Mouse (Mus musculus) E14TG2a.4 (cell line): ENCODE data around the gene Pcbp2.

ENCODE experiments used
- H3K27me3 ChIP-seq: 2 replicates; pipeline ENCODE4 v1.6.1; 2014; ENCODE audit warnings: low read length, control low read depth; ENCODE audit not compliant: insufficient read depth
- H3K36me3 ChIP-seq: 2 replicates; pipeline ENCODE4 v1.6.1; 2014; ENCODE audit warnings: low read length, control low read depth; ENCODE audit not compliant: insufficient read depth
- H3K4me1 ChIP-seq: replicated peaks from 2 replicates; pipeline ENCODE4 v1.6.1; 2014; ENCODE audit warnings: low read depth, low read length, control low read depth
- H3K4me3 ChIP-seq: replicated peaks from 2 replicates; pipeline ENCODE4 v1.5.1; 2014; ENCODE audit warnings: mild to moderate bottlenecking, low read length
- H3K9me3 ChIP-seq: 2 replicates; pipeline ENCODE4 v1.6.1; 2014; ENCODE audit warnings: low read length, control low read depth
- CTCF ChIP-seq: conservative IDR thresholded peaks from 2 replicates; pipeline ENCODE4 v1.5.1; 2014; ENCODE audit warnings: low read length
- NANOG ChIP-seq: IDR thresholded peaks from 2 replicates; pipeline ENCODE4 v1.6.1; 2014; ENCODE audit warnings: borderline replicate concordance, low read length, mixed read lengths
- POU5F1 ChIP-seq: IDR thresholded peaks from 2 replicates; pipeline ENCODE4 v1.6.1; 2014; ENCODE audit warnings: low read length, borderline replicate concordance

The Pcbp2 gene

GRCm38 (mm10) chr15:102531586-102531985, 61.2 kb downstream of the Pcbp2 start:
- no peak overlapping the region for H3K4me3 ChIP-seq
- H3K27me3 ChIP-seq, result no peaks in the 10 kb centered on the region
- no peaks in the 10 kb centered on the region for H3K9me3 ChIP-seq
- peaks cover 76% of the 10 kb centered on the region for H3K36me3 ChIP-seq
- no peaks in the 10 kb centered on the region; the same call in 1 of the 2 replicates for H3K4me1 ChIP-seq
- TF ChIP-seq POU5F1, result no peak
- no peak for TF ChIP-seq CTCF
- no peak for TF ChIP-seq NANOG

DNA sequence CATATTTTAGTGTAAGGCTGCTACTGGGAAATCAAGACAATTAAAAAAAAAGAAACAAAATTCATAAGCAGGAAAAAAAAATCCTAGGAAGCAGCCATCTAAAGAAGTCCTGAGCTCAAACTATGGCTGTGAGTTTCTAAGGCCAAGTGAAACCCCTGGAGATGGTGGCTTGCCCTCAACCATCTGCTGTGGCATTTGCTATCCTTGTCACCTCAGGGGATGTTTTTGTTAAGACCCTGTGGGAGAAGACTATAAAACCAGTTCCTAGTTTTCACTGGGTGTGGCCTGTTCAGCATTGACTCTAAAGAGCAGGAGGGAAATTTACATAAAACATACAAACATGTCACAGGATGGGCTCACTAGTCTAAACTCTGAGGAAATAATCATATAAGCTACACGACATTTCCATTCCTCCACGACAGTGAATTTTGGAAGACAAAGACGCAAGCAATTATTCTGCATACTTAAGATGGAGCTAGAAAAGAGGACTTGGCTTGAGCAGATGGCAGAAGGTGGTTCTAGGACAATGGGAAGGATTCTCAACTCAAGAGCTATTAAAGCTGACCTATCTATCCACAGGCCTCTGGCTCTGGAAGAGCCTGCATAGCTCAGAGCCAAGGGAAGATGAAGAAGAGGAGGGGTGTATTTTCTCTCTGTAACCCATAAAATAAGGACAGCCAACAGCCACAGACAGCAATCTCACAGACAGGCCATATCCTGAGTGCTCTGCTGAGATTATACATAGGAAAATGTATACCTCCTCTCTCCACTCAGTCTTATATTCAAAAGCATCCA, 62.0 kb downstream of the Pcbp2 start:
- Histone ChIP-seq H3K9me3 (no peaks in the 10 kb centered on the region), H3K4me3 (no peak overlapping the region), H3K36me3 (peaks cover 74% of the 10 kb centered on the region), H3K4me1 (no peaks in the 10 kb centered on the region; the same call in 1 of the 2 replicates), H3K27me3 (no peaks in the 10 kb centered on the region)
- no peak for TF ChIP-seq NANOG
- no peak for TF ChIP-seq POU5F1
- TF ChIP-seq CTCF, result no peak

DNA sequence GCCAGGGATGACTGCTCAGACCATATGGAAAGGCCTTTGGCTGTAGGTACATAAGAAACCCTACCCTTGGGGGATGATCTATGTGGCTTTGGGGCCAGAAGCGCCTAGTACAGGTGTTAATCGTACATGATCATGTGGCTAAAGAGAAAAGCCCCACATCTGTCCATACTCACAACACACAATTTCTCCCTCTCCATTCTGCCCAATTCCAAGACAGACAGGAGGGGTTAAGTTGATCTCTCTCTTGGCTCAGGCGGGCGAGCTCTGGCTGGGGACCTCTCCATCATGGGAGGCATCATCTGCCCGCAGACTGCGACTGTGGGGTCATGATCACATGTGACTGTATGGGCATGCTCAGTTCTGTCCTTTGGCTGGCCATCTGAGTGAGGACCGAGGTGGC, 63.6 kb downstream of the Pcbp2 start:
- H3K4me1 ChIP-seq, result no peaks in the 10 kb centered on the region
- H3K27me3 ChIP-seq, result no peaks in the 10 kb centered on the region
- no peaks in the 10 kb centered on the region for H3K9me3 ChIP-seq
- H3K4me3 ChIP-seq, result no peak overlapping the region
- H3K36me3 ChIP-seq, result peaks cover 64% of the 10 kb centered on the region
- TF ChIP-seq CTCF (no peak), POU5F1 (no peak), NANOG (no peak)

- Histone ChIP-seq H3K9me3 (no peaks in the 10 kb centered on the region), H3K4me1 (peaks cover 8% of the 10 kb centered on the region; the same call in 1 of the 2 replicates), H3K36me3 (peaks cover 49% of the 10 kb centered on the region), H3K27me3 (no peaks in the 10 kb centered on the region), H3K4me3 (no peak overlapping the region)
- TF ChIP-seq CTCF, result no peak
- no peak for TF ChIP-seq NANOG
- TF ChIP-seq POU5F1, result no peak
These were observed 74.5 kb downstream of the Pcbp2 start for GRCm38 (mm10) chr15:102544801-102545200.

DNA sequence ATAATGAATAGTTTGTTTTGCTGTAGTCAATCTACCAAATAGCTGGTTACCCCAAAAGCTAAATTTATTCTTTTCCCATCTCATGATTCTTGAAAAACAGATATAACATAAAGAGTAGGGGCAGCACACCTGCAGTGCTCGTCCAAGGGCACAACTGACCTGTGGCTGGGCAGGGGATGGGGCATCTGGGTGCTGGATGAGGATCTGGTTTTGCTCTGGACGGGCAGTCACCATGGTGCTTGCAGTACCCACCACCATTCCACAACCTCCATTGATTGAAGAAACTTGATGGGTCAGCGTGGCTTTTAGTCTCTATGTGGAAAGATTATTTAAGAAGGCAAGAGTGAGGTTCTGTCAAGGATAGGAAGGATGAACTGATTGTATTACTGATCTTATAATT, 75.9 kb downstream of the Pcbp2 start:
- Histone ChIP-seq H3K36me3 (peaks cover 45% of the 10 kb centered on the region), H3K27me3 (no peaks in the 10 kb centered on the region), H3K4me1 (no peaks in the 10 kb centered on the region), H3K9me3 (no peaks in the 10 kb centered on the region), H3K4me3 (no peak overlapping the region)
- TF ChIP-seq NANOG (no peak), POU5F1 (no peak)

DNA sequence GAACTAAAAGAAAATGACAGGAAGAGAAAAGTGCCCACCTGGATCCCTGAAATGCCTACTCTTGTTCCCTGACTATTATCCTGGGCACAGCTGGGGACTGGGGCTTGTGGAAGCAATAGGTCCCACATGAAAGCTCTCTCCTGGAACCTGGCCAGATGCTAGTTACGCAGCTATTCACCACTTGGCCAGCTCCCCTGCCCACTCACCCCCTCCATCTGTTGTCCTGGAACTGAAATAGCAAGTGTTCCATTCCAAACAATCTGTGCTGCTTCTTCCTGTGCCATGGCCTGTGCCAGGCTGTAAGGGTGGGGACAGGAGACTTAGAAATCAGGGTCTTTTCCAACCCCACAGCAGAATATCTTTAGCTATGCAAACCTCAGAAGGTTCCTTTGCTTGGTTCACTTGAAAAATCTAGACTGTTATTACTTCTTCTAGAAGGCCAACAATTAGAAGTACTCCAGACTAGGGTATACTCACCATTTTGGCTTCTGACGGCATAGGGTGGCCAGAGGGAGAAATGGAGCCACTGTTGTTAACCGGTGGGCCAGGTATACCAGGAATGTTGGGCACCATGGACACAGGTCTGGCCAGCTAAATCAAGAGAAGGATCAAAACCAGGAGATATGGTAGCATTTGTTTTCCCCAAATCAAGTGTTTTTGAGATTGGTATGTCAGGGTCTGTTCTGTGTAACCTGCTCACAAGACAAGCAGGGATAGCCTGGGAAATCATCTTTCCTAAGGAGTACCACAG, 76.5 kb downstream of the Pcbp2 start:
- Histone ChIP-seq H3K9me3 (no peaks in the 10 kb centered on the region), H3K27me3 (no peaks in the 10 kb centered on the region), H3K4me1 (no peaks in the 10 kb centered on the region), H3K4me3 (no peak overlapping the region), H3K36me3 (peaks cover 49% of the 10 kb centered on the region)
- TF ChIP-seq POU5F1 (no peak), CTCF (no peak), NANOG (no peak)

- Histone ChIP-seq H3K36me3 (peaks cover 48% of the 10 kb centered on the region), H3K4me3 (no peak overlapping the region), H3K4me1 (no peaks in the 10 kb centered on the region), H3K9me3 (no peaks in the 10 kb centered on the region), H3K27me3 (no peaks in the 10 kb centered on the region)
- TF ChIP-seq CTCF, result no peak
- no peak for TF ChIP-seq POU5F1
These were observed 77.1 kb downstream of the Pcbp2 start for GRCm38 (mm10) chr15:102547478-102547877.
